Mouse (Mus musculus) heart, embryonic 13.5 days (tissue): Measurements from ENCODE around the gene Elavl3. TPM values are rescaled to one million over a fixed set of nuclear protein-coding genes. Genes with fewer than 3 reads are reported as not detected.
"Not testable (repeated sequence)": the region's sequence is repeated elsewhere in the genome, so short reads cannot be mapped to it uniquely, and the experiment has no call there.

Experiments used
- ATAC-seq: fragments of 200-750 bp; cut with Nextera tagmentation; 2 replicates; pipeline ENCODE4 v1.8.0; 2017; ENCODE audit warnings: moderate TSS enrichment; ENCODE audit not compliant: insufficient number of reproducible peaks, low FRiP score, low TSS enrichment; ENCODE audit errors: extremely low read depth
- H3K27ac ChIP-seq: fragments of 300-500 bp; sonication (generic); replicated peaks from 2 replicates; pipeline ENCODE4 v1.5.1; 2015; ENCODE audit warnings: moderate library complexity, mild to moderate bottlenecking, inconsistent platforms
- H3K27me3 ChIP-seq: fragments of 300-500 bp; sonication (generic); replicated peaks from 2 replicates; pipeline ENCODE4 v1.6.1; 2015; ENCODE audit warnings: mild to moderate bottlenecking, inconsistent platforms
- H3K36me3 ChIP-seq: fragments of 300-500 bp; sonication (generic); 2 replicates; pipeline ENCODE4 v1.6.1; 2015; ENCODE audit warnings: mild to moderate bottlenecking, inconsistent platforms
- H3K4me1 ChIP-seq: fragments of 300-500 bp; sonication (generic); 2 replicates; pipeline ENCODE4 v1.6.1; 2015; ENCODE audit warnings: inconsistent platforms
- H3K4me2 ChIP-seq: fragments of 300-500 bp; sonication (generic); 2 replicates; pipeline ENCODE4 v1.6.1; 2015; ENCODE audit warnings: inconsistent platforms, mild to moderate bottlenecking, moderate library complexity
- H3K4me3 ChIP-seq: fragments of 300-500 bp; sonication (generic); 2 replicates; pipeline ENCODE4 v1.5.1; 2015; ENCODE audit warnings: moderate library complexity, mild to moderate bottlenecking, inconsistent platforms
- H3K9ac ChIP-seq: fragments of 300-500 bp; sonication (generic); 2 replicates; pipeline ENCODE4 v1.6.1; 2015; ENCODE audit warnings: inconsistent platforms, mild to moderate bottlenecking, moderate library complexity
- H3K9me3 ChIP-seq: fragments of 300-500 bp; sonication (generic); 2 replicates; pipeline ENCODE4 v1.6.1; 2016; ENCODE audit warnings: inconsistent platforms
- WGBS: fragments of 180-500 bp; shearing (Covaris S2); methylation state at CpG from one replicate; pipeline ENCODE4 v1.1.7; 2015; ENCODE audit warnings: mixed read lengths; 5-methylcytosine and 5-hydroxymethylcytosine counted together
- polyA plus RNA-seq: library from polyadenylated mRNA; unstranded; fragments of >200 nt; fragmentation: Nextera tagmentation; extraction: Ambion mirVana; gene quantifications from 2 replicates; pipeline ENCODE4 v1.2.1, GENCODE M21; 2015

The Elavl3 gene
- polyA plus RNA-seq, 1 experiment from 2014 or later, result 0.41 TPM

DNA sequence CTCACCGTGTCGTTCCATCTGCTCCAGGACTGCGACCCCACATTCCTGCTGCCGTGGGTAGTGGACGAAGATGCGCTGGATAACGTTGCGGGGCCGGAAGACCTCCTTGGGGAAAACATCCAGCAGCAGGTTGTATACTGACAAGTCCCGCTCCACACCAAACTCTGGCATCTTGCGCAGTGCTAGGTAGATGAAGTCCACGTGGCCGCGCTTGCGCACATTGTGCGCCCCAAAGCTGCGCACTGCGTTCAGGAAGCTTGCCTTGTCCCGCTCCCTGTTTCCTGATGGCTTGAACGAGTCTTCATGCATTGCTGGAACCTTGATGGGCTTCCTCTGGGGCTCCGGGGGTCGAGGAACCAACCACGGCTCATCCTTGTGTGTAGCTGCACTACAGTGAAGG is 24.4 kb upstream of the Elavl3 start:
- H3K9ac ChIP-seq, result no peak overlapping the region
- no peaks in the 10 kb centered on the region for H3K27me3 ChIP-seq
- ATAC-seq, result no peak
- H3K4me1 ChIP-seq, result no peaks in the 10 kb centered on the region
- no peak overlapping the region for H3K4me3 ChIP-seq
- peaks cover 67% of the 10 kb centered on the region for H3K36me3 ChIP-seq
- no peaks in the 10 kb centered on the region for H3K9me3 ChIP-seq
- no peak overlapping the region for H3K4me2 ChIP-seq
- WGBS, result 88% methylated on average over 23 of the region's 23 CpGs
- H3K27ac ChIP-seq, result no peak overlapping the region

DNA sequence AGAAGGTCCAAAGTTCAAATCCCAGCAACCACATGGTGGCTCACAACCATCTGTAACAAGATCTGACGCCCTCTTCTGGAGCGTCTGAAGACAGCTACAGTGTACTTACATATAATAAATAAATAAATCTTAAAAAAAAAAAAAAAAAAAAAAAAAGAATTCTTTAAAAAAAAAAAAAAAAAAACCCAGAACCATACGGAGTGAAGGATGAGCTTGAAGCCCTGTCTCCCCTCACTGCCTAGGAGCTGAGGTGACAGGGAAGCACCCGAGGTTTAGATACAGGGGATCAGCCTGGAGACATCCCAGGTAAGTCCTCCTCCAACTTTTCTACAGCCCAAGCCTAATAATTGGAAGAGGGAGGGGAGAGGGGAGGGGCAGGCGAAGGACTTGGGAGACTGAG is 24.0 kb upstream of the Elavl3 start:
- ATAC-seq, H3K27ac ChIP-seq, H3K27me3 ChIP-seq, H3K4me3 ChIP-seq, H3K9me3 ChIP-seq, H3K9ac ChIP-seq, H3K4me1 ChIP-seq, H3K4me2 ChIP-seq: not testable (repeated sequence)
- H3K36me3 ChIP-seq, result peaks cover 67% of the 10 kb centered on the region
- WGBS, result 84% methylated on average over 5 of the region's 5 CpGs

DNA sequence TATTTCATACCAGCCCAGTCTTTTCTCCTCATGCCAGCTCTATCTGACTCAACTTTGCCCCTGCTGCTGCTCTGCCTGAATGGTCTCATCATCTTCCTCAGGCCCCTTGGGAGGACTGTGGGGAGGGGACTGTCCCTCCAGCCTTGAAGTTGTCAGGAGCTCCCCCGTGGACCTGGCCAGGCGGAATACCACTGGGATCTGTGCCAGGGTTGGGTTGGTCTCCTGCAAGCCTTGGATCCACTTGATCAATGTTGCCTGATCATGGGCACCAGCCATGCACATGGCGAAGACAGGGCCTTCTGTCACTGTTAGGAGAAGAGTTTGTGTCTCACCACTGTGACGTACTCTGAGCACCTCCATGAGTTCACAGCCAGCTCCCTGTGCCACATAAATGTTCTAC is 20.5 kb upstream of the Elavl3 start:
- H3K4me2 ChIP-seq, result no peak overlapping the region
- no peak overlapping the region for H3K27ac ChIP-seq
- no peak overlapping the region for H3K4me3 ChIP-seq
- no peak for ATAC-seq
- H3K4me1 ChIP-seq, result peaks cover 11% of the 10 kb centered on the region
- no peak overlapping the region for H3K9ac ChIP-seq
- 92% methylated on average over 4 of the region's 4 CpGs for WGBS
- peaks cover 60% of the 10 kb centered on the region for H3K36me3 ChIP-seq
- no peaks in the 10 kb centered on the region for H3K9me3 ChIP-seq
- no peaks in the 10 kb centered on the region for H3K27me3 ChIP-seq

DNA sequence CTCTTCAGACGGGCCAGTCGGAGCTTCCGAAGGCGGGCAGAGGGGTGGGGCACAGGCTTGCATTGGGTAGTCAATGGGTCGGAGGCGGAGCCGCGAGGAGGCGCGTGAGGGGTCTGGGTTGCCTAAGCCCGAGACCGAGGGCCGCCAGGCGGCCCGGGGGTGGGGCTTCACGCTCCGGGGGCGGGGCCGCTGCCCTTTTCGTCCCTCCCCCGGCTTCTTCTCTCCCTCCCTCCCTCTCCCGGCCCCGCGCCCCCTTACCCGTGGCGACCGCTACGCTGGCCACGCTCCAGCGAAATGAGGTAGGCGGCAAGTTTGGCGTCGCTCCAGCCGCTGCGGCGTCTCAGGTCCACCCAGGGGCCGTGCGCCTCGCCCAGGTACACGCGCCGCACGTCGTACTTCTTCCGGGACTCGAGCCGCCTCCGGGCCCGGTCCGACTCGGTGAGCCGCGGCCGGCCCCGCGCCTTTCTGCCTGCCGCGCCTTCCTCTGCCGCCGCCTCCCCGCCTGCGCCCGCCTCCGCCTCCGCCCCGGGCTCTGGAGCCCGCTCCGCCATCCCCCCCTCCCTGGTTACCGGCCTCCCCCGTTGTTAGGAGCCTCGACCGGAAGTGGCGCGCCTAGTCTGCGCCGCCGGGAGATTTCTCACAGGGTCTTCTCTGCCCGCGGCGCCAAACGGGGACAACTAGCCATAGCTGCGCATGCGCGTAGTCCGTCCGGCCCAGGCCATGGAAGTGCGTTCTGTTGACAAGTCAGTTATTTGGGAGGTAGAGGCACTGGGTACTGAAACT is 19.2 kb upstream of the Elavl3 start, which contains the start of the genes Gm49318 and Zfp653:
Gene Gm49318 (minus strand): TSS at position 469 of the 783 bp plus-strand sequence.
Gene Zfp653 (minus strand): TSS at position 586 of the 783 bp plus-strand sequence.
- WGBS, result under 1% methylated on average over 70 of the region's 87 CpGs
- peak within 1 kb of the TSS; percentile 99 for H3K27ac ChIP-seq
- ATAC-seq, result peak; percentile 95
- no peaks in the 10 kb centered on the region for H3K27me3 ChIP-seq
- H3K4me1 ChIP-seq, result peaks cover 11% of the 10 kb centered on the region
- H3K9me3 ChIP-seq, result no peaks in the 10 kb centered on the region
- peak within 1 kb of the TSS; percentile 95 for H3K9ac ChIP-seq
- H3K4me3 ChIP-seq, result peak within 1 kb of the TSS; percentile 77
- H3K4me2 ChIP-seq, result peak within 1 kb of the TSS; percentile 70
- H3K36me3 ChIP-seq, result peaks cover 56% of the 10 kb centered on the region

DNA sequence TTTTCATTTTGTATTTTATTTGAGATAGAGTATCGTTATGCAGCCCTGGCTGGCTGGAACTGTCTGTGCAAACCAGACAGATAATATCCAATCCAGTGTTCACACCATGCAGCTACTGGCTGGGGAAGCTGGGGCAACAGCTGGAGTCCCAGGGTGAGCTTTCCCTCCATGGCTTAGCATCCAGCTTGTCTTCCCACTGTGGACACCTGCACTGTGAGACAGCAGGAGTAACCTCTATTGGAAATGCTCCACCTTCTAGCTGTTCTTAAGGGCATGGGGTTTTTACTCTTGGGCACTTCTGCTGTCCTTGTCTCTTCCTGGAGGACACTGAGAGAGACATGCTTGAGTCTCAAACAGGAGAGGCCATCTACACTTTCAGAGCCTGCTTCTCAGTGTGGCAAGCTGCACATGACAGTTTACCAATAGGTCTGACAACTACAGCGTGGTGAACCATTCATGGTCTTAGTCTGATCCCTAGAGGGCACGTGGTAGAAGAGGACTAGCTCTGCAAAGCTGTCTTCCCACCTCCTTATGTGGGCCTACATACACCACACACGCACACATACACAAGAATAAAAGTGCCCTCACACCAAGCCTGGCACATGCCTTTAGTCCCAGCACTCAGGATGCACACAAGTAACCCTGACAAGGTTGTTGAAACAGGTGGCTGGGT is 18.2 kb upstream of the Elavl3 start:
- Histone ChIP-seq H3K4me2 (peak overlapping the region; percentile 70), H3K36me3 (peaks cover 60% of the 10 kb centered on the region), H3K27me3 (no peaks in the 10 kb centered on the region), H3K4me1 (peaks cover 11% of the 10 kb centered on the region), H3K27ac (peak overlapping the region; percentile 99), H3K9ac (peak overlapping the region; percentile 73), H3K4me3 (peak overlapping the region; percentile 77), H3K9me3 (no peaks in the 10 kb centered on the region)
- ATAC-seq, result no peak
- WGBS, result 66% methylated on average over 4 of the region's 4 CpGs

DNA sequence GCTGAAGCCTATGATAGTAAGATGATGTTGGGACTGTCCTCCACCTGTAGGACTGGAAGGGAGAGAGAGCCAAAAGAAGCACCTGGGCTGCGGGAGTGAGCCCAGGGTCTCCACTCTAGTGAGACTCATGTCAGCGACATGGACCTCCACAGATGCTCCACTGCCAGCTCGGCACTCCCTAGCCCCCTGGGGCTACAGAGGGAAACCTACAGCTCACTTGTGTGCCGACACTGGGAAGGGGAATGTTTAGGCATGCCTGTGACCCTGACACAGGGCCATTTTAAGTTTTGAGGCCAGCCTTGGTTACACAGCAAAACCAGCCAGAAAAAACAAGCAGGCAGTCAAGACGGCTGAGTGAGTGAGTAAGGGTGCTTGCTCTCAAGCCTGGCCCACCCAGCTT is 15.4 kb upstream of the Elavl3 start:
- no peak for ATAC-seq
- no peaks in the 10 kb centered on the region for H3K27me3 ChIP-seq
- H3K4me2 ChIP-seq, result no peak overlapping the region
- 83% methylated on average over 5 of the region's 5 CpGs for WGBS
- peaks cover 11% of the 10 kb centered on the region for H3K4me1 ChIP-seq
- no peaks in the 10 kb centered on the region for H3K9me3 ChIP-seq
- no peak overlapping the region for H3K9ac ChIP-seq
- H3K4me3 ChIP-seq, result no peak overlapping the region
- H3K27ac ChIP-seq, result no peak overlapping the region
- peaks cover 60% of the 10 kb centered on the region for H3K36me3 ChIP-seq

DNA sequence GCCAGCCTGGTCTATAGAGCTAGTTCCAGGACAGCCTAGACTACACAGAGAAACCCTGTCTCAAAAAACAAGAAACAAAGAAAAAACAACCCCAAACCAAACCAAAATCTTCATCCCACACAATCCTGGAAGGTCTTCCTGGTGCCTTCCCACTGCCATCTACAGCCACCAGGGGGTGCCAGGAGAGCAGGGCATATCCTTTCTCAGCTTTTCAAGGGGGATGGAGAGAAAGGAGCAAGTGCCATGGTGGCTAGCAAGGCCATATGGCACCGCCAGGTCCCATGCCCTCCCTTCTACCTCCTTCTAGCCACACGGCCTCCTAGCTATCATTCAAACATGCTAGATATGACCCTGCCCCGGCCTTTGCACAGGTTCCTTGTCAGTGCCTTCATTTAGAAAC is 14.6 kb upstream of the Elavl3 start:
- H3K36me3 ChIP-seq, result peaks cover 66% of the 10 kb centered on the region
- ATAC-seq, result no peak
- 67% methylated on average over 3 of the region's 3 CpGs for WGBS

DNA sequence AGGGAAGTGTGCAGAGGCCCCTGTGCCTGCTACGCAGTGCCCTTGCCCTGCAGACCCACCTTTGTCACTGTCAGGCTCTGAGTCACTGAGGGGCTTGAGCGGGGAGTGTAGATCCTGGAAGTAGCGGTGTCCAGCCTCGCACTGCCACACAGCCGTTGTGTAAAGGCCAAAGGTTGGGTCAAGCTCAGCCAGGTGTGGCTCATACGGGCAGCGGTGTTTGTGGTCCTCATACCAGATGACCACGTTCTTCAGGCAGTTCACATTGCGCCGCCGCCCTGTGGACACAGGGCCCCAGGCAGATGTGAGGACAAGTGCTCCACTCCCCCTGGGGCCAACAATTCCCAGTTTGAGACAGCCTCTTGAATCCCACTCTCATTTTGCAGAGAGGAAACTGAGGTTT is 13.8 kb upstream of the Elavl3 start:
- no peak overlapping the region for H3K4me3 ChIP-seq
- 94% methylated on average over 11 of the region's 11 CpGs for whole genome bisulfite sequencing
- H3K9ac ChIP-seq, result no peak overlapping the region
- H3K27me3 ChIP-seq, result no peaks in the 10 kb centered on the region
- H3K36me3 ChIP-seq, result peaks cover 74% of the 10 kb centered on the region
- no peak overlapping the region for H3K27ac ChIP-seq
- H3K9me3 ChIP-seq, result no peaks in the 10 kb centered on the region
- H3K4me1 ChIP-seq, result peaks cover 11% of the 10 kb centered on the region
- no peak for ATAC-seq
- no peak overlapping the region for H3K4me2 ChIP-seq

More for the DNA sequence above, 14.6 kb upstream of the Elavl3 start:
- H3K4me2 ChIP-seq, result no peak overlapping the region
- H3K27me3 ChIP-seq, result no peaks in the 10 kb centered on the region
- H3K27ac ChIP-seq, result no peak overlapping the region
- H3K9ac ChIP-seq, result no peak overlapping the region
- peaks cover 11% of the 10 kb centered on the region for H3K4me1 ChIP-seq
- H3K9me3 ChIP-seq, result no peaks in the 10 kb centered on the region
- no peak overlapping the region for H3K4me3 ChIP-seq

DNA sequence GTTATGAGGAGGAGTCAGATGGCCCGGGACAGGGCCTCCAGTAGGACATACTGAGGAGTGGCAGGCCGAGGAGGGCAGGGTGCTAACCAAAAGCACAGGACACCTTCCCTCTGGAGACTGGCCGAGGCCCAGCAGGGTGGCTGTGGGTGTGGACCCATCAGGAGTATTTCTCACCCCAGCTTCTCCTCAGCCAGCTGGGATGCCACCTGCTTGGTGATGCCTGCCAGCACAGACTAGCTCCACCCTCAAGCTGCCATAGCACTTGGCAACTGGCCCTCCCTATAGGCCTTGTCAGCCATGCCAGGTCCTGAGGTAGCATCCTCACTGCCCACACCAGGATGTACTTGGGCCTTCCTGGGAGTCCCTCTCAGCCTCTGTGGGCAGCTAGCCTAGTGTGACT is 12.5 kb upstream of the Elavl3 start:
- WGBS, result 94% methylated on average over 3 of the region's 3 CpGs
- H3K4me2 ChIP-seq, result no peak overlapping the region
- H3K9me3 ChIP-seq, result no peaks in the 10 kb centered on the region
- no peaks in the 10 kb centered on the region for H3K4me1 ChIP-seq
- H3K9ac ChIP-seq, result no peak overlapping the region
- no peak overlapping the region for H3K27ac ChIP-seq
- H3K36me3 ChIP-seq, result peaks cover 82% of the 10 kb centered on the region
- no peaks in the 10 kb centered on the region for H3K27me3 ChIP-seq
- H3K4me3 ChIP-seq, result no peak overlapping the region
- ATAC-seq, result no peak

DNA sequence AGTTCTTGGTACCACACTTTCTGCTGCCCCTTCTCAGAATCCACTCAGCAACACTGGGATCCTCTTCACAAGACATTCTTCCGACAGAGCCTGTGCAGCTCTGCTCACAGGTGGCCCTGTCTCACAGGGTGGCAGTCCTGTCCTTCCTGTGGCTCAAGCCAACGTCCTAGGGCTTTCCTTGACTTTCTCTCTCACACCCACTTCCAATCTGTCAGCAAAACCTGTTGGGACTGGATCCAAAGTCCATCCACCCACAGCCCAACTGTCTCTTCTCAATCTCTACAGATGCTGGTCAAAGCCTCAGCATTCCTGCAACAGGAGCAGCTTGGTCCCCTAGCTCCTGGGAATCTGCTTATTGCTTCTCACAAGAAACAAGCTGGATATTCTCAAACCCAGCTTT is 9.5 kb upstream of the Elavl3 start:
- WGBS, result 63% methylated on average over 2 of the region's 2 CpGs
- no peak overlapping the region for H3K4me2 ChIP-seq
- no peak overlapping the region for H3K27ac ChIP-seq
- H3K36me3 ChIP-seq, result peaks cover 91% of the 10 kb centered on the region
- no peak overlapping the region for H3K9ac ChIP-seq
- no peak overlapping the region for H3K4me3 ChIP-seq
- peaks cover 6% of the 10 kb centered on the region for H3K27me3 ChIP-seq
- H3K4me1 ChIP-seq, result no peaks in the 10 kb centered on the region
- H3K9me3 ChIP-seq, result no peaks in the 10 kb centered on the region
- no peak for ATAC-seq

DNA sequence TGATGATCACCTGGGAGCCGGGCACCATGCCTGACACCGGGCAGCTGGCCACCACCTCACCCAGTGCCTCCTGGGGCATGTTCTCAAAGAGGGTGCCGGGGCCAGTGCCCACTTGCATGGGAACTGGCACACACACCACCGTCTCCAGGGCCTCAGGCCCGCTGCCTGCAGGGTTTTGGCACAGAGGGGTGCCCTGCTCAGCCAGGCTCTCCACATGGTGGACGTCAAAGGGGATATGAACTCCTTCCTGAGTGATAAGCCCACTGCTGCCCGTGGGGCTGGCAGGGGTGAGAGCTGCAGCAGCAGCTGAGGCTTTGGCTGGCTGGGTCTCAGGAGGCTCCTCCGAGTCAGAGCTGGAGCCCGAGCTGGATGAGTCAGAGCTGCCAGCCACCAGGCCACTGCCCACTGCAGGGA is 6.2 kb upstream of the Elavl3 start:
- no peak for ATAC-seq
- Histone ChIP-seq H3K27ac (no peak overlapping the region), H3K9me3 (no peaks in the 10 kb centered on the region), H3K4me1 (peaks cover 7% of the 10 kb centered on the region), H3K9ac (no peak overlapping the region), H3K27me3 (peaks cover 38% of the 10 kb centered on the region), H3K4me3 (no peak overlapping the region), H3K36me3 (peaks cover 60% of the 10 kb centered on the region), H3K4me2 (no peak overlapping the region)
- WGBS, result 81% methylated on average over 9 of the region's 9 CpGs
